Mouse (Mus musculus) embryonic facial prominence, embryonic 13.5 days (tissue): ENCODE results near the gene Rpl36. TPM values are rescaled to one million over a fixed set of nuclear protein-coding genes. Genes with fewer than 3 reads are reported as not detected.

Experiments
- ATAC-seq: fragments of 200-750 bp; cut with Nextera tagmentation; 2 replicates; pipeline ENCODE4 v1.8.0; 2017; ENCODE audit warnings: low read depth; ENCODE audit not compliant: insufficient number of reproducible peaks, insufficient read depth, low FRiP score, low TSS enrichment
- H3K27ac ChIP-seq: fragments of 300-500 bp; sonication (generic); 2 replicates; pipeline ENCODE4 v1.5.1; 2015; ENCODE audit warnings: moderate library complexity, mild to moderate bottlenecking, inconsistent platforms
- H3K27me3 ChIP-seq: fragments of 300-500 bp; sonication (generic); 2 replicates; pipeline ENCODE4 v1.6.1; 2015; ENCODE audit warnings: mild to moderate bottlenecking, inconsistent platforms
- H3K36me3 ChIP-seq: fragments of 300-500 bp; sonication (generic); 2 replicates; pipeline ENCODE4 v1.6.1; 2015; ENCODE audit warnings: mild to moderate bottlenecking, inconsistent platforms
- H3K4me1 ChIP-seq: fragments of 300-500 bp; sonication (generic); 2 replicates; pipeline ENCODE4 v1.6.1; 2015; ENCODE audit warnings: inconsistent platforms
- H3K4me2 ChIP-seq: fragments of 300-500 bp; sonication (generic); 2 replicates; pipeline ENCODE4 v1.6.1; 2015; ENCODE audit warnings: moderate library complexity, mild to moderate bottlenecking, inconsistent platforms
- H3K4me3 ChIP-seq: fragments of 300-500 bp; sonication (generic); 2 replicates; pipeline ENCODE4 v1.5.1; 2015; ENCODE audit warnings: mild to moderate bottlenecking, inconsistent platforms
- H3K9ac ChIP-seq: fragments of 300-500 bp; sonication (generic); 2 replicates; pipeline ENCODE4 v1.6.1; 2015; ENCODE audit warnings: mild to moderate bottlenecking, inconsistent platforms
- H3K9me3 ChIP-seq: fragments of 300-500 bp; sonication (generic); 2 replicates; pipeline ENCODE4 v1.6.1; 2016; ENCODE audit warnings: inconsistent platforms
- WGBS: fragments of 180-500 bp; shearing (Covaris S2); methylation state at CpG from one replicate; pipeline ENCODE4 v1.1.7; 2015; ENCODE audit warnings: mixed read lengths; 5-methylcytosine and 5-hydroxymethylcytosine counted together
- polyA plus RNA-seq: library from polyadenylated mRNA; unstranded; fragments of >200 nt; fragmentation: Nextera tagmentation; extraction: Ambion mirVana; gene quantifications from 2 replicates; pipeline ENCODE4 v1.2.1, GENCODE M21; 2015

Rpl36 gene
- 1,916 and 1,978 TPM in 2 replicates for polyA plus RNA-seq

DNA sequence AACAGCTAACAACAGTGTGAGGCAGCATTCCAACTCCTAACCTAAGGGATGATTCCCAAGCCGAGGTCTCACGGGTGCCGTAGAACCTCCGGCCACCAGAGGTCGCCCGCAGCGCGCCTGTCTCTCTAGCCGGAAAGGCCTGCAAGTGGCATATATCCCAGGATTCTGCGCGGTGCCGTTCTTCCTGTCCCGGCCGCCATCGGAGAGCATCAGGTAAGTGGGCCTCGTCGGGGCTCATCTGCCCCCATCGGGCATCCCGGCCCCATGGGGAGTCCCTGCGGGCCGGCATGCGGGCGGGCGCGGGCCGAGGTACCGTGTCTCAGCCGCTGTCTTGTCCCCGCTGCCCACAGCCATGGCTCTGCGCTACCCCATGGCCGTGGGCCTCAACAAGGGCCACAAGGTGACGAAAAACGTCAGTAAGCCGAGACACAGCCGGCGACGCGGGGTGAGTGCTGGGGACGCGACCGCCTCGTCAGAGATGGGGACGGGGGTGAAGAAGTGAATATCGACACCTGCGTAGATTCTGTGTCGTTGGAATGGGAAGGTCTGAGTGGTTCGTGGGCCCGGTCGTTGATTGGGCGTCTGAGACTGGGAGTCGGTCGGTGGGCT lies at the start of gene Rpl36:
Gene Rpl36 (plus strand): TSS at position 181 of the 609 bp plus-strand sequence.
- Histone ChIP-seq H3K27me3 (no peaks in the 10 kb centered on the region), H3K4me2 (peak within 1 kb of the TSS; percentile 89), H3K27ac (peak within 1 kb of the TSS; percentile 94), H3K4me3 (peak within 1 kb of the TSS; percentile 62), H3K4me1 (peaks cover 31% of the 10 kb centered on the region), H3K9ac (peak within 1 kb of the TSS; percentile 88), H3K36me3 (peaks cover 43% of the 10 kb centered on the region), H3K9me3 (no peaks in the 10 kb centered on the region)
- ATAC-seq: peak; percentile 34
- under 1% methylated on average over 52 of the region's 52 CpGs for WGBS

DNA sequence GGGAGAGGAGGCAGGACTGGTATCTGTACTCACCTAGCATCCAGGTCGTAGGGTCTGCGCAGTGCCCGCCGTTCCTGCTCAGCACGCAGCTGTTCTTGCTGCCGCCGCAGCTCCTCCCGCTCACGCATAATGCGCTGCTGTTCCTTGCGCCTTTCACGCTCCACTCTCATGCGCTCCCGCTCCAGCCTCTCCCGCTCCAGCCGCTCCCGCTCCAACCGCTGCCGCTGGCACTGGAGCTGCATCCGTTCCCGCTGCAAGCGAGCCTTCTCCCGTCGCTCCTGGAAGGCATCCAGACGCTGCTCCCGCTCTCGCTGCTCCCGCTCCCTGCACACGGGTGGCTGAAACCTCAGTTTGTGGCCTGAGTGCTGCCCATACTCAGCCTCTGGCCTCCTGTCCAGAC lies 46.9 kb upstream of the Rpl36 start:
- Histone ChIP-seq H3K27me3 (no peaks in the 10 kb centered on the region), H3K27ac (no peak overlapping the region), H3K9me3 (no peaks in the 10 kb centered on the region), H3K4me1 (no peaks in the 10 kb centered on the region), H3K4me3 (no peak overlapping the region), H3K36me3 (peaks cover 100% of the 10 kb centered on the region), H3K4me2 (no peak overlapping the region), H3K9ac (no peak overlapping the region)
- WGBS: 92% methylated on average over 29 of the region's 29 CpGs
- ATAC-seq: no peak

DNA sequence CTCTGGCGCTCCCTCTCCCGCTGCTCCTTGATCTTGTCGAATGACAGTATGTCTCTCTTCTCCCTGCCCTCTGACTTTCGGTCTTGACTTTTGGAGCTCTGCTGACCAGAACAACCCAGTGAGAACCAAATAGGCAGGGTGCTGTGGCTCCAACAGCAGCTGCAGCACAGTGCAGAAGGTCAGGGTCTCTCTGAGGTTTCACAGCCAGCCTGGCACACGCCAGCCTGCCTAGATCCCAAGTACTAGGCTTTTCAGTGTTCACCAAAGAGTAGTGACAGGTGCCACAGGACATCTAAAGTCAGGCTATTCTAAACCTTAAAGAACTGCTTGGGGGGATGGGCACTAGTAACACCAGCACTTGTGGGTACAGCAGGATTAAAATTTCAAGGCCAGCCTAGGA lies 46.3 kb upstream of the Rpl36 start:
- WGBS: 93% methylated on average over 5 of the region's 5 CpGs
- no peak for ATAC-seq
- Histone ChIP-seq H3K9me3 (no peaks in the 10 kb centered on the region), H3K36me3 (peaks cover 100% of the 10 kb centered on the region), H3K4me1 (no peaks in the 10 kb centered on the region), H3K4me3 (no peak overlapping the region), H3K27me3 (no peaks in the 10 kb centered on the region), H3K9ac (no peak overlapping the region), H3K27ac (no peak overlapping the region), H3K4me2 (no peak overlapping the region)

DNA sequence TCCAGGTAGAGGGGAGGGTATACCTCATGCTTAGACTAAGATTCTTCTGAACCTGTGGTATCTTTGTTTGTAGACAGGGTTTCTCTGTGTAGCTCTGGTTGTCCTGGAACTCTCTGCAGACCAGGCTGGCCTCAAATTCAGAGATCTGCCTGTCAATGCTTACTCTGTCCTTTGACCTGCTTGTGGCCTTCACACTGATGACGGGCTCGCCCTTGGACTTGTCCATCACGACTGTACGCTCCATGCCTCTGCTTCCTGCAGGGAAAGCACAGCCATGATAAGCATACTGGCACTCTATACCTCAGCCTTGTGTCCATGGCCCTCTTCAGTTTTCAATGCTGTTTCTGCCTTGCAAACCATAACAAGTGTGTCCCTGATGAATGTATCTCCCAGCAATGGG lies 45.8 kb upstream of the Rpl36 start:
- H3K9ac ChIP-seq: no peak overlapping the region
- H3K9me3 ChIP-seq: no peaks in the 10 kb centered on the region
- H3K4me1 ChIP-seq: no peaks in the 10 kb centered on the region
- H3K4me2 ChIP-seq: no peak overlapping the region
- H3K27ac ChIP-seq: no peak overlapping the region
- no peak overlapping the region for H3K4me3 ChIP-seq
- 91% methylated on average over 4 of the region's 4 CpGs for WGBS
- peaks cover 100% of the 10 kb centered on the region for H3K36me3 ChIP-seq
- no peak for ATAC-seq
- H3K27me3 ChIP-seq: no peaks in the 10 kb centered on the region

DNA sequence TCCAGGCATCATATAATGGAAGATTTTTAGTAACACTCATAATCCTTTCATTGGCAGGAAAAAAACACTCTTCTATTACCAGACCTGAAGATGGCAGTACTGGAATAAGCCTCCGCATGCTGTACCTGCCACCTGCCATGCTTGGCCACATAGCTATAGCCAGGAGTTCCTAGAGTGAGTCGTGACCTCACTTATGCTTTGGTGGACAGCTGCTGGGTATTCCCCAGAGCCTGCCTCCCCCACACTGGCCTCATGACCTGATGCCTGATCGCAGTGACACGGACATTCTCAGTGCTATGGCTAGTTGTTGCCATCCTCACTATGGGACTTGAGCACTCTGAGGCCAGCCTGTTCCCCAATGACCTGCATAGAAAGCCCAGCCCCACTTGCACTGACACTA lies 42.9 kb upstream of the Rpl36 start:
- H3K36me3 ChIP-seq: peaks cover 98% of the 10 kb centered on the region
- no peaks in the 10 kb centered on the region for H3K9me3 ChIP-seq
- H3K27ac ChIP-seq: no peak overlapping the region
- WGBS: 86% methylated on average over 4 of the region's 4 CpGs
- H3K4me2 ChIP-seq: no peak overlapping the region
- no peak overlapping the region for H3K4me3 ChIP-seq
- H3K4me1 ChIP-seq: no peaks in the 10 kb centered on the region
- H3K27me3 ChIP-seq: no peaks in the 10 kb centered on the region
- no peak for ATAC-seq
- no peak overlapping the region for H3K9ac ChIP-seq

DNA sequence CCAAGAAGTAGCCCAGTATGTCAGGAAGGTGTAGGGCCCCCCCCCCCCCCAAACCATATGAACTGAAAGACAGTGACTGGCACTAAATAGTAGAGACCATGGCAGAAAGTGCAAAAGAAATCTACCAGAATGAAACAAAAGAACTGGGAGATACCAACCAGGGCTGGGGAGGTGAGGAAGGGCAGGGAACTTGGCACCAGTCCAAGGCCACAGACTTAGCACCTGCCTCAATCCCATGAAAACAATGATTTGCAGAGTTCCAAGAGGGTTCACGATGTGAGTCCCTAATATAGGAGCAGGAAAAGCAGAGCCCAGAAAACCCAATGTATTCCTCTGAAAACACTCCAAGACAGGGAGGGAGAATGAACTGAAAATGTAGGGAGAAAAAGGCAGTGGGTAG lies 41.1 kb upstream of the Rpl36 start:
- Histone ChIP-seq H3K9ac (no peak overlapping the region), H3K27me3 (no peaks in the 10 kb centered on the region), H3K9me3 (no peaks in the 10 kb centered on the region), H3K4me3 (no peak overlapping the region), H3K27ac (no peak overlapping the region), H3K4me2 (no peak overlapping the region), H3K4me1 (no peaks in the 10 kb centered on the region), H3K36me3 (peaks cover 92% of the 10 kb centered on the region)
- no peak for ATAC-seq
- 77% methylated on average over 1 of the region's 1 CpGs for WGBS

DNA sequence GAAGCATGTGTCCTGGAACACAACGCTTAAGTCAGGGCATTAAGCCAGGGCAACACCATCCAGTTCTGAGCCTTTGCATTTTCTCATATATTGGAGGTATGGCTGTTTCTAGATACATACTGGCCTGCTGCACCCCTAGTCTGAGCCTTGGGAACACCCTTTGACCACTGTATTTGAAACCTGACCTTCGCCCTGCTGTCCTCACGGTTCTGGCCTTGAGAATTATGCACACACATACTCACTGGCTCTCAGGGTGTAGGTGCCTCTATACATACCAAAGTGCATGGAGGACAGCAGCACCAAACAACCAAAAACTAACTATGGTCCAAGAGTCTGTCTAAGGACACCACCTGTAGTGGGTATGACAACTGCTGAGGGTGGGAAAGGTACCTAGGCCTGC lies 40.3 kb upstream of the Rpl36 start:
- Histone ChIP-seq H3K36me3 (peaks cover 92% of the 10 kb centered on the region), H3K9ac (no peak overlapping the region), H3K4me1 (no peaks in the 10 kb centered on the region), H3K4me2 (no peak overlapping the region), H3K27ac (no peak overlapping the region), H3K27me3 (no peaks in the 10 kb centered on the region), H3K9me3 (no peaks in the 10 kb centered on the region), H3K4me3 (no peak overlapping the region)
- WGBS: 94% methylated on average over 3 of the region's 3 CpGs
- no peak for ATAC-seq

DNA sequence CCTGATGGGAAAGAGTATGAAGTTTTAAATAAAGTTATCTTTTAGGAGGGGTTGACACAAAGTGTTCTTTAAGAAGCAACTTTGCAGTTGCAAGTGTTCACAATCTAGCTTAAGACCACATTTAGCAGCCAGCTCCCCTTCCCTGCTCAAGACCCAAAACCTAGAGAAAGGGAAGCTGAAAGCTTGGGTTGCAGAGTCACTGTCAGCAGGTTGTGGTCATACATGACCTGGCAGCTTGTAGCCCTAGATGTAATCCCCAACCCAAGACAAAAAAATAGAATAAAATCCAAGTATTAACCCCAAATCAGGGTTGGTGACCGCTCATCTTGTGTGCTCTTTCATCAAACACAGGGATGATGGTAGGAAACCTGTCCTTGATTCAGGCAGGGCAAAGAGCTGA lies 30.1 kb upstream of the Rpl36 start:
- Histone ChIP-seq H3K27ac (no peak overlapping the region), H3K9ac (peak overlapping the region; percentile 90), H3K4me2 (peak overlapping the region; percentile 89), H3K27me3 (no peaks in the 10 kb centered on the region), H3K4me1 (peaks cover 47% of the 10 kb centered on the region), H3K36me3 (peaks cover 66% of the 10 kb centered on the region), H3K4me3 (peak overlapping the region; percentile 90), H3K9me3 (no peaks in the 10 kb centered on the region)
- WGBS: 70% methylated on average over 1 of the region's 1 CpGs
- ATAC-seq: no peak

DNA sequence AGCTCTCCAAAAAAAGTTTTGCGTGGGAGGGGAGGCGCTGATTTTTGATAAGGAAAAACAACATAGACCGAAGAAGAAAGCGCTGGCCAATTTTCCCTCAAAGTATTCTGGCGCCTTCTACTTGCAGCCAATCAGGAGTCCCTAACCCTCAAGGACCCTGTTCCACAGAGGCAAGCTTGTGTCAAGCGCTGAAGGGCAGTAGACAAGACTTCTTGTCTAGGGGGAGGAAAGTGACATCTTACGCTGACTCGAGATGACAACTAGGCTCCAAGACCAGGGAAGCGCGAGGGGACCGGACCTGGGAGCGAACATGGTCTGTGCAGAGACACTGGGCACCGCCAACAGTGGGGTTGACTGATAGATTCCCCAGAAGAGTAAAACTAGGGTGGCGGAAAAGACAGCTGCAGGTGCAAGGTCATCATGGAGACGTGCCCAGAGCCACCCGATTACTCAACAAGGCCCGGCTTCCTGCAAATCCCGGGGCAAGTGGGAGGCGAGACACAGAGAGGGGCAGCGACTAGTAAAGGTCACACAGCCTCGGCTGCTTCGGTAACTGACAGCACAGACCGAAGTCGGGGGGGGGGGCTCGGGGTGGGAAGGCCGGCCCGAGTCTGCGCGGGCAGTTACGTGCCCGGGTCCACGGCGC lies 29.5 kb upstream of the Rpl36 start:
- Histone ChIP-seq H3K27ac (peak overlapping the region; percentile 93), H3K4me3 (peak overlapping the region; percentile 90), H3K36me3 (peaks cover 66% of the 10 kb centered on the region), H3K27me3 (no peaks in the 10 kb centered on the region), H3K4me2 (peak overlapping the region; percentile 89), H3K9ac (peak overlapping the region; percentile 90), H3K9me3 (no peaks in the 10 kb centered on the region), H3K4me1 (peaks cover 47% of the 10 kb centered on the region)
- peak; percentile 11 for ATAC-seq
- WGBS: 3% methylated on average over 33 of the region's 33 CpGs

DNA sequence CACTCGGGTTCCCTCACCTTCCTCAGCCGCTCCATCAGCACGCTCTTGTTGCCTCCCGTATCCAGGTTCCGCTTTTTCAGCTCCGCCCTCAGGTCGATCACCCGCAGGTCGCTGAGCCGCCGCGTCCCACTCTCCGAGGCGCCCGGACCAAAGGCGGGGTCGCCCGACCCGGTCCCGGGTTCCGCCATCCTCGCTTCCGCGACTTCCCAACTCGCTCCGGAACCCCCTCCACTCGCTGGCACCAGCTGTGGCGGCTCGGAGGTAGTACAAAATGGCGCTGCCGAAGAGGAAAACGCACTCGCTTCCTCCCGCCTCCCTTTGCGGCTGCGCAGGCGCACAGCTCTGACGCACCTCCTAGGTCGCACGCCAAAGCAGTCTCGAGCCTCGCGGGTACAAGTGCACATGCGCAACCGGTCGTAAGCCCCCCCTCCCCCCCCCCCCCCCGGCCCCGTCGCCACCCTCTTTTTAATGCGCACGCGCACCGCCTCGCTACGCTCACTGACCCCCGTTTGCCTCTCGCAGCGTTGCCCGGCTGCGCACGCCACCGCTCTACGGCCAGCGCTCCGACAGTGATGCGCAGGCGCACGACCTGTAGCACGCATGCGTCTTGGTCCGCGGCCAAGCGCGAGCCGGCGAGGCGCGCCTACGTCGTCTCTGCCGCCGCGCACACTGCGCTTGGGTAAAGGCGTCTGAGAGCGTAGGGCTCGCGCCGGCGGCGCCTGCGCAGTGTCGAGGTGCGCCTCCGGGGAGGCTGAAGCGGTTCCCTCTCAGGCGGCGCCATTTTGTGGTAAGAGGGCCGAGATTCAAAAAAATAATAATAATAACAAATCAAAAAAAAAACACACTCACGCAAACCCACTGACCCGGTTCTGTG lies 28.7 kb upstream of the Rpl36 start, which contains the start of the genes Safb2 and Safb:
Gene Safb2 (minus strand): TSS at position 329 of the 874 bp plus-strand sequence.
Gene Safb (plus strand): TSS at position 569 of the 874 bp plus-strand sequence.
- H3K36me3 ChIP-seq: peaks cover 66% of the 10 kb centered on the region

DNA sequence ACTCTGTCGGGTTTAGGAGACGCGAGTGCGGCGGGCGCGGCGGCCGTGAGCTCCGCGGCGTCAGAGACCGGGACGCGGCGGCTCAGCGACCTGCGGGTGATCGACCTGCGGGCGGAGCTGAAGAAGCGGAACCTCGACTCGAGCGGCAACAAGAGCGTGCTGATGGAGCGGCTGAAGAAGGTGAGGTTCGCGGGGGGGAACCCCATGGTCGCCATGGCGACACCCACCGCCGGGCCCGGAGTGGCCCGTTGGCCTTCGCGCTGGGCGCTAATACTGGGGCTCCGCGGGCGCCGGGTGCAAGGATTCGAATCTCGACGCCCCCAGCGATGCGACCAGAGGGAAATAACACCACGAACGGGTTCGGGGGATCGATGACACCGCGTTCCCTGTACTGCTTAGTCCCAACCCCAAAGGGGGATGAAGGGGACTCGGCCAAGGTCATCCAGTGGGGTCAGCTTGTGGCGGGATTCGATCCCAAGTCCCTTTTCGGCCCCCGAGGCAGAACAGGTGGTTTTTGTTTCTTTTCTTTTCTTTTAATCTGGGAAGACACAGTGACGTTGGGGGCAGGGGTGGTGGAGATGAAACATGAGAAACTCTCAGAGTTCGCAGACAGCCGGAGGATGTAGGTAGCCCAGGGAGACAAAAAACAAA lies 27.9 kb upstream of the Rpl36 start:
- ATAC-seq: no peak
- H3K27ac ChIP-seq: peak overlapping the region; percentile 95
- WGBS: under 1% methylated on average over 61 of the region's 61 CpGs
- peaks cover 68% of the 10 kb centered on the region for H3K36me3 ChIP-seq
- peak overlapping the region; percentile 71 for H3K4me2 ChIP-seq
- H3K4me3 ChIP-seq: peak overlapping the region; percentile 90
- peak overlapping the region; percentile 93 for H3K9ac ChIP-seq
- H3K27me3 ChIP-seq: no peaks in the 10 kb centered on the region
- peaks cover 49% of the 10 kb centered on the region for H3K4me1 ChIP-seq
- no peaks in the 10 kb centered on the region for H3K9me3 ChIP-seq

More for the DNA sequence above, 28.7 kb upstream of the Rpl36 start, which contains the start of the genes Safb2 and Safb:
- ATAC-seq: peak; percentile 95
- WGBS: under 1% methylated on average over 95 of the region's 101 CpGs
- Histone ChIP-seq H3K27me3 (no peaks in the 10 kb centered on the region), H3K4me3 (peak within 1 kb of the TSS; percentile 90), H3K4me2 (peak within 1 kb of the TSS; percentile 89), H3K9ac (peak within 1 kb of the TSS; percentile 93), H3K9me3 (no peaks in the 10 kb centered on the region), H3K4me1 (peaks cover 47% of the 10 kb centered on the region), H3K27ac (peak within 1 kb of the TSS; percentile 95)
